Mouse (Mus musculus) megakaryocyte, embryonic 14.5 days (primary cell): ENCODE results near the gene Eppin.

Experiments
- FLI1 ChIP-seq: IDR thresholded peaks from 2 replicates; pipeline ENCODE4 v1.6.1; 2012; ENCODE audit warnings: low read length, inconsistent platforms, mixed read lengths
- GATA1 ChIP-seq: IDR thresholded peaks from 3 replicates; pipeline ENCODE4 v1.6.1; 2012; ENCODE audit warnings: mixed read lengths, low read length, inconsistent platforms, borderline replicate concordance

- TF ChIP-seq GATA1, result no peak
- no peak for TF ChIP-seq FLI1
Measured at GRCm38 (mm10) chr2:164564346-164564745, 29.0 kb downstream of the Eppin start.
